Mouse (Mus musculus): ENCODE measurements around the gene Lrrc18. TPM values are rescaled to one million over a fixed set of nuclear protein-coding genes. Genes with fewer than 3 reads are reported as not detected.

Lrrc18 gene
- polyA plus RNA-seq, 1 experiment = 0.19 TPM

DNA sequence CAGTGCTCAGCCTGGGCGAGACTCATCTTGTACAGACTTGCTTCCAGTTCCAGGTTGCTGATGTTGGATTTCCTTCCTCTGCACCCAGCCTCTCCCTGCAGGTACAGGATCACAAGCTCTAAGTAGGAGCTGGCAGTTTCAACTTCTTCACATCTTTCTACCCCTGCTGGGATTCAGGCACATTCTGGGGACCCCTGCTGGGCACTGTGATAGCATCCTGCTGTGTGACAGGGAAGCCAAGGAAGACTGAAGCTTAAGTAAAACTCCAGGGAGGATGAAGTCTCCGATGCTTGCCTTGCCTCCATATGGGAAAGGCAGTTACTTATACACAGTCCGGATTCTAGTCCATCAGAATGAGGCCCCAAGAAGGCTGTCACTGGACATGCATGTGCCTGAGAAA is 45.6 kb downstream of the Lrrc18 start:
- 53% methylated on average over 3 of the region's 3 CpGs for WGBS

DNA sequence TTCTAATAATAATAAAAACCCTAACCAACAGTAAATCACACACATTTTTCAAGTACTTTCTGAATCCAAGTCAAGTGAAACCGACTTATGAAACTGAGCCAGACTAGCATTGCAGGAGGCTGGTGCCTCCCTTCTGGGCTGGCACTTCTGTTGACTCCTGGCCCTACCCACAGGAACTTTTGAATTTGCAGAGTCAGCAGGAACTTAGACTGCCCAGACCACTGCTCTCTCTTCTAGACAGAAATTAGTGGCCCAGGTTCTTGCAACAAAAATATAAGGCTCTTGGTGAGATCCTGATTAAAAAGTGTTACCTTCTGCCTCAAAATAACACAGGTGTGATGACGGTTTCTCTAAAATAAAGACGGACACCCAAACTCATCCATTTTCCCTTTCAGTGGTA is 54.0 kb downstream of the Lrrc18 start:
- DNase-seq (ENCODE audit: low read depth, low spot score) = no peak
- 80% methylated on average over 3 of the region's 3 CpGs for WGBS

More for the DNA sequence above, 45.6 kb downstream of the Lrrc18 start:
- DNase-seq (ENCODE audit: low read depth, low spot score) = no peak

DNA sequence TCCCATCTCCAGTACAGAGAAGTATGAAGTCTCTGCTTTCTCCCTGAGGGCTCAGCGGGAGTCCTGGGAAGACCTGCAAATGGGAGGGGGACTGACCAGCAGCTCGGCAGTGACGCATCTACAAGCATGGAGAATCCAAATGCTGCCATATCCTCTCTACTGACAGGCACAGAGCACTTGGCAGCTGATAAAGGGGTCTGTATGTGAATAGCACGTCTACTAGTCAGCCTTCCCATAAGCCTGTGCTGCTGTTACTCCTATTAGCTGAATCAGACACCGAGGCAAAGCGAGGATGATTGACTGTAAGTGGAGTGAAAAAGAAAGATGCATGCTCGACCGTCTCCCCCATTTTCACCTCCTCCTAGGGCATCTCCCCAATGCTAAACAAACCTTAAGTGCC is 62.3 kb downstream of the Lrrc18 start:
- WGBS = 65% methylated on average over 8 of the region's 8 CpGs
- DNase-seq (ENCODE audit: low read depth, low spot score) = no peak

DNA sequence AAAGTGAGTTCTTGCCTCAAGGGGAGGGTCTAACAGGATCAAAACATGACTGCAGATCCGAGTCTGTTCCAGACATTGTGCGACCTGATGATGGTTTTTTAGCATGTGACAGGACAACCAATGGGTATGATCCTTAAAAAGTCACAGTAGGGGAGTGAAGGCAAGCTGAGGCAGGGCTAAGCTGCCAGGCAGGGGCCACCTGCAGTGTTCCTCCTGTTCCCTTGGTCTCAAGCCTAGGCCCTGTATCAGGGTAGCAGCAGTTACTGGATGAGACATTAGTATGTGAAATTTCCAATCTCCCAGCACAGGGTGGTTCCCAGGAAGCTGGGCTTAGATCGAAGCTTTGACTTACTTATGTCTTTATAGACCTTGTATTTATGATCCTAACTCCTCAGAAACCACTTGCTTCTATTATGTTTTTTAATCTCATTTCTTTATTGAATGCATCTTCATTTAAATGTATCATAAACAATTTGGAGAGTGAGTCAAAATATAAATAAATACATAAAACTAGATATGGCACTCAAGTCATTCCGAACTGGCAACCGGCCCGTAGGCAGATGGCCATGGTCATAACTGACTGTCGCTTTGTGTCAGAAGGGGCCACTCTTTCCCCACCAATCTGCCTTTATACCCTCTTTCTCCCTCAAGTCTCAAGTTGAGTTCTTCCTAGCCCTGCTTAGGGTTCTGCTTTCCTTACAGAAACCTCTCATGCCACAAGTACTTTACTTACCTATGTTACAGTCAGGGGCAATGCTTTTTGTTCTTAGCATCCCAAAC is 67.9 kb downstream of the Lrrc18 start:
- no peak for DNase-seq (ENCODE audit: low read depth, low spot score)
- 87% methylated on average over 7 of the region's 7 CpGs for WGBS

DNA sequence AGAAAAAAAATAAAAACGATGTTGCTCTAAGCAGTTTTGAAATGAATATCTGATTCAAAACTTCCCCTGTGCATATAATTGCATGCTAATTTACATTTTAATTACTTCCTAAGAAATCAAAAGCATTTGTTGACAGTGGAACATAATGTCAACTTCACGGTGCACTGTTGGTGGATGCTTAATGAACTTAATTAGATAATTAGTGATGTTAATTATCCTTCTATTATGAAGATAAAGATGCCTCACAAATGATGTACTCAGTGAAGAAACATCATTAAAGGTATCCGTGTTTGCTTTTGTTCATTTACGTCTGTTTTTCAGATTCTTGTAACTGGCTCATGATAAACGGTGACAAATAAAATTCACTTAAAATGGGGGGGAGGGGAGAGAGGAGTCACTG is 71.8 kb downstream of the Lrrc18 start:
- 74% methylated on average over 5 of the region's 5 CpGs for WGBS
- no peak for DNase-seq (ENCODE audit: low read depth, low spot score)

Other genes with a start within 250 kb of the Lrrc18 start
- 1.2 and 2.4 TPM in 2 replicates for gene Tmem273, start 205.4 kb upstream of the Lrrc18 start, polyA plus RNA-seq (2012; rRNA removed)
- not detected in 2 replicates for gene Fam170b, start 157.4 kb upstream of the Lrrc18 start, polyA plus RNA-seq (2012; rRNA removed)
- gene Vstm4, start 134.6 kb upstream of the Lrrc18 start, polyA plus RNA-seq (2012; rRNA removed) = 2.9 and 3.4 TPM in 2 replicates
- gene Wdfy4, start 194.1 kb downstream of the Lrrc18 start, polyA plus RNA-seq (2012; rRNA removed) = 5.0 and 6.0 TPM in 2 replicates
- 2.3 and 2.8 TPM in 2 replicates for gene Arhgap22, start 222.6 kb downstream of the Lrrc18 start, polyA plus RNA-seq (2012; rRNA removed)

Data from large intestine, adult 2 months (tissue).